Mouse (Mus musculus) heart, embryonic 15.5 days (tissue): ENCODE measurements around the gene Daxx. TPM values are rescaled to one million over a fixed set of nuclear protein-coding genes. Genes with fewer than 3 reads are reported as not detected.

Experiments
- ATAC-seq: fragments of 200-750 bp; cut with Nextera tagmentation; replicated peaks from 2 replicates; pipeline ENCODE4 v1.8.0; 2017; ENCODE audit warnings: low read depth, moderate TSS enrichment; ENCODE audit not compliant: insufficient number of reproducible peaks, insufficient read depth, low FRiP score
- H3K27ac ChIP-seq: fragments of 300-500 bp; sonication (generic); 2 replicates; pipeline ENCODE4 v1.5.1; 2015; ENCODE audit warnings: mild to moderate bottlenecking, inconsistent platforms
- H3K27me3 ChIP-seq: fragments of 300-500 bp; sonication (generic); 2 replicates; pipeline ENCODE4 v1.6.1; 2015; ENCODE audit warnings: inconsistent platforms
- H3K36me3 ChIP-seq: fragments of 300-500 bp; sonication (generic); 2 replicates; pipeline ENCODE4 v1.6.1; 2015; ENCODE audit warnings: mild to moderate bottlenecking, inconsistent platforms
- H3K4me1 ChIP-seq: fragments of 300-500 bp; sonication (generic); replicated peaks from 2 replicates; pipeline ENCODE4 v1.6.1; 2015; ENCODE audit warnings: inconsistent platforms
- H3K4me2 ChIP-seq: fragments of 300-500 bp; sonication (generic); 2 replicates; pipeline ENCODE4 v1.6.1; 2015; ENCODE audit warnings: inconsistent platforms, mild to moderate bottlenecking, moderate library complexity
- H3K4me3 ChIP-seq: fragments of 300-500 bp; sonication (generic); 2 replicates; pipeline ENCODE4 v1.5.1; 2015; ENCODE audit warnings: mild to moderate bottlenecking, inconsistent platforms
- H3K9ac ChIP-seq: fragments of 300-500 bp; sonication (generic); 2 replicates; pipeline ENCODE4 v1.6.1; 2015; ENCODE audit warnings: mild to moderate bottlenecking, inconsistent platforms
- H3K9me3 ChIP-seq: fragments of 300-500 bp; sonication (generic); replicated peaks from 2 replicates; pipeline ENCODE4 v1.6.1; 2016; ENCODE audit warnings: inconsistent platforms
- WGBS: fragments of 180-500 bp; shearing (Covaris S2); methylation state at CpG from one replicate; pipeline ENCODE4 v1.1.7; 2015; ENCODE audit warnings: mixed read lengths; 5-methylcytosine and 5-hydroxymethylcytosine counted together
- polyA plus RNA-seq: library from polyadenylated mRNA; unstranded; fragments of >200 nt; fragmentation: Nextera tagmentation; extraction: Ambion mirVana; gene quantifications from 2 replicates; pipeline ENCODE4 v1.2.1, GENCODE M21; 2015

Gene Daxx
- polyA plus RNA-seq, 1 experiment from 2014 or later, result 27.1 TPM

DNA sequence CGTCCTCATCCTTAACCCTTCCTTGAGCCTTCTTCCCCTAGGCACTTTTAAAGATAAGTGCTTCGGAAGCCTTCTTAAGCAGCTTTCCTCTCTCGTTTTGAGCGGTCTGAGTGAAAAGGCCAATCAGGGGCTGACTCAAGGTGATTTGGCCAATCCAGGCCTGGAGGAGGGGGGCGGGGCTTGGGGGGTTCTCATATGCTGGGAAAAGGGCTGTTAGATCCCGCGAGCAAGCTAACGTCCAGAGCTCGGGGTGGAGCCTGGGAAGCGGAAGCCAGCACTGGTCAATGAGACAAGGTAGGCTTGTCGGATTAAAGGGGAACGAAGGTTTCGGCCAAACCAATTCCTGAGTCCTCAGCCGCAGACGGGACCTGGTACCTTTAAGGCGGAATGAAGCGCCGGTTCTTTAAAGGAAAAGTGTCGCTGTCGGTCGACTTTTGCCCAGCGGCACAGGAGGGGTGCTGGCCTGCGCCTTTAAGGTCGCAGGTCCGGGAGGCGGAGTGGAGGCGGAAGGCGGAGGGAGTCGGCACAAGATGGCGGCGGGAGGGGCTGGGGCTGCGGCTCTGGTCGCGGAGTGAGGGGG is 6.5 kb downstream of the Daxx start, which contains the start of the genes Tapbp and Zbtb22:
Gene Tapbp (plus strand): TSS at position 229 of the 580 bp plus-strand sequence.
Gene Zbtb22 (plus strand): TSS at position 234 of the 580 bp plus-strand sequence.
- H3K4me2 ChIP-seq, result peak within 1 kb of the TSS; percentile 78
- no peaks in the 10 kb centered on the region for H3K27me3 ChIP-seq
- H3K27ac ChIP-seq, result peak within 1 kb of the TSS; percentile 85
- 0% methylated on average over 28 of the region's 34 CpGs for WGBS
- peak within 1 kb of the TSS; percentile 57 for H3K9ac ChIP-seq
- peak; percentile 90 for ATAC-seq
- H3K4me3 ChIP-seq, result peak within 1 kb of the TSS; percentile 66
- peaks cover 41% of the 10 kb centered on the region for H3K4me1 ChIP-seq
- peaks cover 39% of the 10 kb centered on the region for H3K36me3 ChIP-seq
- H3K9me3 ChIP-seq, result no peaks in the 10 kb centered on the region

DNA sequence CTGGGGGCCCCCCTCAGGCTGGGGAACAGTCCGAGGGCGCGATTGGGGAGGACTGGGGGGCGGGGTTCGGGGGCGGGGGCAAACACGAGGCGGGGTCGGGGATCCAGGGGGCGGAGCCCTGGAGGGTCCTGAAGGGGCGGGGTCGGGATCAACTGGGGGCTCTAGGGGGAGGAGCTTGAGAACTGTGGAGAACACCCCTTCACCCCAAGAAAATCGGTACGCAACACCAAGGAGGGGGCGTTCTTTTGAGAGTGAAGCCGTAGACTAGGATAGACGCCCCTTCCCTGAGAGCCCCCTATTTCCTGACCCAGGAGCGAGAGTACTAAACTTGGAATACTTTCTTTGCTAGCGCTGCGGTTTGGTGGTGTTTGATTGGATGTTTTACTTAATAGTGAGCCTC is 7.1 kb downstream of the Daxx start:
- 1% methylated on average over 9 of the region's 20 CpGs for WGBS
- Histone ChIP-seq H3K4me2 (peak overlapping the region; percentile 78), H3K36me3 (peaks cover 35% of the 10 kb centered on the region), H3K9me3 (no peaks in the 10 kb centered on the region), H3K27me3 (no peaks in the 10 kb centered on the region), H3K27ac (peak overlapping the region; percentile 85), H3K4me1 (peaks cover 44% of the 10 kb centered on the region), H3K4me3 (peak overlapping the region; percentile 66), H3K9ac (peak overlapping the region; percentile 57)
- ATAC-seq, result peak; percentile 8

DNA sequence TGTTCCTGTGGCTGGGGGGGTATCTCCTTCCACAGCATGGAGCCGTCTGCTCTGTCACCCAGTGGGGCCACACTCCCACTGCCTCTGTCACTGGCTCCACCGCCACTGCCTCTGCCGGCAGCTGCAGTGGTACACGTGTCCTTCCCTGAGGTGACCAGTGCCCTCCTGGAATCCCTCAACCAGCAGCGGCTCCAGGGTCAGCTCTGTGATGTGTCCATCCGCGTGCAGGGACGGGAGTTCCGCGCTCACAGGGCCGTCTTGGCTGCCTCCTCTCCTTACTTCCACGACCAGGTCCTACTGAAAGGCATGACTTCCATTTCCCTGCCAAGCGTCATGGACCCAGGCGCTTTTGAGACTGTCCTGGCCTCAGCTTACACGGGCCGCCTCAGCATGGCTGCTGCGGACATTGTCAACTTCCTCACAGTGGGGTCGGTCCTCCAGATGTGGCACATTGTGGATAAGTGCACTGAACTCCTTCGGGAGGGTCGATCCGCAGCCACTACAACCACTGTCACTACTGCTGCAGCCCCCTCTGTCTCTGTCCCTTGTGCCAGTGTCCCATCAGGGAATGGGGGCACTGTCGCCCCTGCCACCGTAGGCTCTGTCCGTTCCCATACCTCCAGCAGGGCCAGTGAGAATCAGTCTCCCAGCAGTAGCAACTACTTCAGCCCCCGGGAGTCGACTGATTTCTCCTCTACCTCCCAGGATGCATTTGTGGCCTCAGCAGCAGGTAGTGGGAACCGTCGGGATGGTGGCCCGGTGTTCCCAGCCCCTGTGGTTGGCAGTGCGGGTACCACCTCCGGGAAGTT is 7.8 kb downstream of the Daxx start:
- Histone ChIP-seq H3K9me3 (no peaks in the 10 kb centered on the region), H3K27me3 (no peaks in the 10 kb centered on the region), H3K27ac (peak overlapping the region; percentile 85), H3K4me2 (peak overlapping the region; percentile 78), H3K36me3 (peaks cover 28% of the 10 kb centered on the region), H3K9ac (peak overlapping the region; percentile 57), H3K4me1 (peaks cover 45% of the 10 kb centered on the region), H3K4me3 (peak overlapping the region; percentile 66)
- 67% methylated on average over 31 of the region's 31 CpGs for WGBS
- ATAC-seq, result no peak

DNA sequence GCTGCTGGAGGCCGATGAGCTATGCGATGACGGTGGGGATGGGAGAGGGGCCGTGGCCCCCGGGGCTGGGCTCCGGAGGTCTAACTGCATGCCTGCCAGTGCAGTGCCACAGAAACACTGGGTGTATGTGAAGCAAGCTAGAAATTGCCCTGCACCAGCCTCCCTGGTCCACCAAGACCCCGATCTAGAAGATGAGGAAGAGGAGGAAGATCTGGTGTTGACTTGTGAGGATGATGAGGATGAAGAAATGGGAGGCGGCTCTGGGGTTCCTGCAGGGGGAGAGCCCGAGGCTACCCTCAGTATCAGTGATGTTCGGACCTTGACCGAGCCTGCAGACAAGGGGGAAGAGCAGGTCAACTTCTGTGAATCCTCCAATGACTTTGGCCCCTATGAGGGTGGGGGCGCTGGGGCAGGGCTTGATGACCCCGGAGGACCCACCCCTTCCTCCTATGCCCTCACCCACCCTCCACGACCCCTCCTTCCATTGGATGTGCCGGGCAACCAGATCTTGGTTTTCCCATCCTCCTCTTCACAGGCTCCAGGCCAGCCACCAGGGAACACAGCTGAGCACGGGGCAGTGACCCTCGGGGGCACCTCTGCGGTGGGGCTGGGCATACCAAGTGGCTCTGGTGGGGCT is 8.6 kb downstream of the Daxx start:
- Histone ChIP-seq H3K4me2 (peak overlapping the region; percentile 98; the same call in 1 of the 2 replicates), H3K4me3 (no peak overlapping the region)
- WGBS, result 82% methylated on average over 18 of the region's 18 CpGs

DNA sequence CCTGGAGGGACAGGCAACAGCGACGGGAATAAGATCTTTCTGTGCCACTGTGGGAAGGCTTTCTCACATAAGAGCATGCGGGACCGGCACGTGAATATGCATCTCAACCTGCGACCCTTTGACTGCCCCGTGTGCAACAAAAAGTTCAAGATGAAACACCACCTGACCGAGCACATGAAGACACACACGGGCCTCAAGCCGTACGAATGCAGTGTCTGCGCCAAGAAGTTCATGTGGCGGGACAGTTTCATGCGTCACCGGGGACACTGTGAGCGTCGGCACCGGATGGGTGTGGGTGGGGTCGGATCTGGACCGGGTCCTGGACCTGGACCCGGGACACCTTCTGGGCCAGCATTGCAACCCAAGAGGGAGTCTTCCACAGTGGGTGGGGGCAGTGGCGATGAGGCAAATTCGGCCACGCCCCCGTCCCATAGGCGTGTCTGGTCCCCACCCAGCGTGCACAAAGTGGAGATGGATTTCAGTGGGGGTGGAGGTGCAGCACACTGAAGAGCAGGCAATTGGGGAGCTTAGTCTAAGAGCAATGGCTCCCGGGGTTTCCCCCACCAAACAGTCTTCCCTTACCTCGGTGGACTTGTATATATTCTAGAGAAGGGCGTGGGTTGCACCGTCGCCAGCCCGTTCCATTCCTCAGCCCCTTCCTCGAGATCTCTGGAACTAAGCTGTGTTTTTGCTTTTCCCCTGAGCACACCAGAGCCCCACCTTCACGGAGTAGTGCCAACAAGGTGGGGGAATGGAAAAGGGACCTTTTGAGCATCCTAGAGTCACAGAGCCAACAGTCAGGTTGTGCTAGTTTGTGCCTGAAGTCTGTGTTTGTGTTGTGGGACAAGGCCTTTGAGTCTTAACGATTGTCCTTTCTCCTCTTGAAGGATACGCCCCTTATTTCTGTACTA is 9.3 kb downstream of the Daxx start:
- Histone ChIP-seq H3K9ac (peak overlapping the region; percentile 82), H3K27me3 (no peaks in the 10 kb centered on the region), H3K4me1 (peaks cover 45% of the 10 kb centered on the region), H3K27ac (peak overlapping the region; percentile 86), H3K4me3 (peak overlapping the region; percentile 72), H3K36me3 (peaks cover 15% of the 10 kb centered on the region), H3K9me3 (no peaks in the 10 kb centered on the region), H3K4me2 (peak overlapping the region; percentile 98)
- ATAC-seq, result no peak
- WGBS, result 52% methylated on average over 37 of the region's 37 CpGs

More for the DNA sequence above, 8.6 kb downstream of the Daxx start:
- Histone ChIP-seq H3K27ac (no peak overlapping the region), H3K36me3 (peaks cover 21% of the 10 kb centered on the region), H3K9ac (no peak overlapping the region), H3K9me3 (no peaks in the 10 kb centered on the region), H3K4me1 (peaks cover 45% of the 10 kb centered on the region), H3K27me3 (no peaks in the 10 kb centered on the region)
- no peak for ATAC-seq

DNA sequence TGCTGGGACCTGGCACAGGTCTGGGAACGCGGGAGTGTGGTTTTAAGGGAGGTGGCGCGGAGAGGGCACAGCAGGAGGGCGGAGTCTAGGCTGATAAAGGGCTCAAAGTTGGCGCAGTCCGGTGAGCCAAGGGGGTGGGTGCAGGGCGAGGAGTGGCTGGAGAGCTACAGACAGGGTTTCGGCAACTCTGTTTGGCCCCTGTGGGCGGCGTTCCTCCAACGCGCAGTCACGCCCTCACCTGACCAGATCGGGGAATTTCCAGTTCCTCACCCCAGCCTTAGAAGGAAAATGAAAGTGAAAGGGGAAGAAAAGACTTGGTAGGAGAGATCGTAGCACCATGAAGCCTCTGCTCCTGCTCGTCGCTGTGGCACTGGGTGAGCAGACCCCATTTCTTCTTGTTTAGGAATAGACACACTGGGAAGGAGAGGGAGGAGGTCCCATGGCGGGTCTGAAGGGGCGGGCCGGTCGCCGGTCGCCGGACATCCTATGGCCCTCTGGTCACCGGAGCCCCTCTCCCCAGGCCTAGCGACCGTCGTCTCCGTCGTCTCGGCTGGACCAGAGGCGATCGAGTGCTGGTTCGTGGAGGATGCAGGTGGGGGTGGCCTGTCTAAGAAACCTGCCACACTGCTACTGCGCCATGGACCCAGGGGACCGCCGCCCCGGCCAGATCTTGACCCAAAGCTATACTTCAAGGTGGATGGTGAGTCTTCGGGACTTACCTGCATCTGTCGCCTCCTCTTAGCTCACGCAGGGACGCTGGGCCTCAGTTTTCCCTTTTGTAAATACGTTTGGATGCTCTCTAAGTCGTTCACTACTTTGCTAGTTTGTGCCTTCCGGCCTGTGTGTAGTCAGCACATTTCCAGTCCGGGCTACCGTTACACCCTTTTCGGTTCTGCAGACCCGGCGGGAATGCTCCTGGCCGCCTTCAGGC is 10.4 kb downstream of the Daxx start:
- peak; percentile 37 for ATAC-seq
- Histone ChIP-seq H3K4me2 (peak overlapping the region; percentile 98), H3K36me3 (peaks cover 5% of the 10 kb centered on the region; the same call in 1 of the 2 replicates), H3K4me3 (peak overlapping the region; percentile 72), H3K27me3 (no peaks in the 10 kb centered on the region), H3K4me1 (peaks cover 40% of the 10 kb centered on the region), H3K27ac (peak overlapping the region; percentile 86), H3K9me3 (no peaks in the 10 kb centered on the region), H3K9ac (peak overlapping the region; percentile 82)
- WGBS, result under 1% methylated on average over 52 of the region's 52 CpGs

DNA sequence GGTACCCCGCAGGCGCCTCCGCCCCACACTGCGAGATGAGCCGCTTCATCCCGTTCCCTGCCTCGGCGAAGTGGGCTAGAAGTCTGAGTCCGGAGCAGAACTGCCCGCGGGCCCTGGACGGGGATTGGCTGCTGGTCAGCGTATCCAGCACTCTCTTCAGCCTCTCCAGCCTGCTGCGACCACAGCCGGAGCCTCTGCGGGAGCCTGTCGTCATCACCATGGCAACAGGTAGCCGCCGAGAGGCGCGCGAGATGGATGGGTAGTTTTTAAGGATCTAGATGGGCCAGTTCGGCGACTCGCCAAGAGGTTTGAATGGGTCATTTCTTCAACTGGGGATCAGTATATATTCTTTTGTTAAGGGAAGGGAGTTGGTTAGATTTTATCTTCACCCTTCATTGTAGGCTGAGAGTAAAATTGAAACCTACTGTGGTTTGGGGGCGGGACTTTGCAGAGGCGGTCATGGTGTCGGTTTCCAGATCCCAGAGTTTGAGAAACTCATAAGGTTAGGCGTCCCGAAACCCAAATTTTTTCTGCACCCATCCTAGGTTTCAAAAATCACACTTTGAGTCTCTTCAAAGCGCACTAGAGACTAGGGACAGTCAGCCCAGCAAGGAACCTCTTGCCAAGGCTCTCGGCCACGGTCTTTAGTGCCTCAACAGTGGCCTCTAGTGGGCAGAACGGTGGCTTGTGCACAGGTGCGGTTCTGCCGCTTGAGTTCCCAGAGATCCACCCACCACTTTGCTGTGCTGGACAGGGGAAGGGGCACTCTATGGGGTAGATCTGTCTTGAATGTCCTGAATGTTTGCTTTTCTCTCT is 11.3 kb downstream of the Daxx start:
- H3K4me2 ChIP-seq, result peak overlapping the region; percentile 98
- H3K36me3 ChIP-seq, result no peaks in the 10 kb centered on the region
- peak overlapping the region; percentile 86 for H3K27ac ChIP-seq
- H3K4me3 ChIP-seq, result peak overlapping the region; percentile 72
- ATAC-seq, result no peak; the same call in 1 of the 2 replicates
- WGBS, result under 1% methylated on average over 36 of the region's 36 CpGs
- H3K9ac ChIP-seq, result peak overlapping the region; percentile 82
- H3K9me3 ChIP-seq, result no peaks in the 10 kb centered on the region
- no peaks in the 10 kb centered on the region for H3K27me3 ChIP-seq
- peaks cover 33% of the 10 kb centered on the region for H3K4me1 ChIP-seq

DNA sequence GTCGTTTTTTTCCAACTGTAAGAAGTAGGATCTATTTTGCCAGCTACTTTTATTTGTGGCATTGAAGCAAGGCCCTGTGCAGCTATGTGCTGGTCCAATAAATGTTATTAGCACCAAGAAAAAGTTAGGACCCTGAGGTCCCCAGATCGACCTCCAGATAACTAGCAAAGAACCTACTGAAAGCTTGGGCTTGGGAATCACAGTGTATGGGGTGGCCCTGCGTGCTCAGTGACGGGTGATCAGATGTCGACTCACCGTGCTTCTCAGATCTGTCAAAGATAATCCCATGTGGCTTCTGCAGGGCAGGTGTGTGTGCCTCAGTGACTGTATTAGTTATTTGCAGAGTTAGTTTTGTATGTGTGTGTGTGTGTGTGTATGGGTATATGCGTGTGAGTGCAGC is 12.1 kb downstream of the Daxx start:
- ATAC-seq, result no peak
- 80% methylated on average over 7 of the region's 7 CpGs for WGBS

DNA sequence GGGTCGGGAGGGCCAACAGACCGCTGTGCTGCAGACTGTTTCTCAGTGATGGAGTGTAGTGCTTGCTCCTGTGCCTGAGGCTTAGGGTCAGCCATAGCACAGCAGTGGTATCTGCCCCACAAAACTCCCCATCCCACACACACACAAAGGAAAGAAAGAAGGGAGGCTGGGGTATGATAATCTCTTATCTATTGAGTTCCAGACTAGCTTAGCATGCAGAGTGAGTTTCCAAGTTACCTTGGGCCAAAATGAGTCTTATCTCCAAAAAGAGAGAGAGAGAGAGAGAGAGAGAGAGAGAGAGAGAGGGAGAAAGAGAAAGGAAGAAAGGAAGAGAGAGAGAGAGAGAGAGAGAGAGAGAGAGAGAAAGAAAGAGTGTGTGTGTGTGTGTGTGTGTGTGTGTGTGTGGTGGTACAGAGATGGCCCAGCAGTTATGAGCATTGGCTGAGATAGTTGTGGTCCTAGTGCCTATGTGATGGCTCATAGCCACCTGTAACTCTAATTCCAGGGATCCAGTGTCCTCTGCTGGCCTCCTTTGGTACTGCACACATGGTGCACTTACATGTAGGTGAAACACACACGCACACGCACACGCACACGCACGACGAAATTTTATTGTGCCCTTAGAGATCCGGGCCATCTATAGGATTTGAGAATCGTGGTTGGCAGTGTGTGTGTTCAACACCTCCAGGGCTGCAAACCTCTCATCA is 15.5 kb downstream of the Daxx start:
- peaks cover 25% of the 10 kb centered on the region for H3K4me1 ChIP-seq
- no peak overlapping the region for H3K4me3 ChIP-seq
- peaks cover 5% of the 10 kb centered on the region; the same call in 1 of the 2 replicates for H3K36me3 ChIP-seq
- no peak overlapping the region for H3K9ac ChIP-seq
- no peak for ATAC-seq
- 77% methylated on average over 10 of the region's 10 CpGs for WGBS
- no peak overlapping the region for H3K27ac ChIP-seq
- H3K9me3 ChIP-seq, result no peaks in the 10 kb centered on the region
- no peak overlapping the region for H3K4me2 ChIP-seq
- no peaks in the 10 kb centered on the region for H3K27me3 ChIP-seq

More for the DNA sequence above, 12.1 kb downstream of the Daxx start:
- Histone ChIP-seq H3K27me3 (no peaks in the 10 kb centered on the region), H3K27ac (no peak overlapping the region), H3K4me2 (peak overlapping the region; percentile 98), H3K9me3 (no peaks in the 10 kb centered on the region), H3K4me1 (peaks cover 32% of the 10 kb centered on the region), H3K36me3 (peaks cover 3% of the 10 kb centered on the region; the same call in 1 of the 2 replicates), H3K9ac (no peak overlapping the region), H3K4me3 (peak overlapping the region; percentile 72; the same call in 1 of the 2 replicates)
